Mouse (Mus musculus): ENCODE measurements around the gene Stmn1. TPM values are rescaled to one million over a fixed set of nuclear protein-coding genes. Genes with fewer than 3 reads are reported as not detected.
"Not testable (repeated sequence)": the region's sequence is repeated elsewhere in the genome, so short reads cannot be mapped to it uniquely, and the experiment has no call there.

Stmn1 gene
- polyA plus RNA-seq, 1 experiment = 2,202 TPM

DNA sequence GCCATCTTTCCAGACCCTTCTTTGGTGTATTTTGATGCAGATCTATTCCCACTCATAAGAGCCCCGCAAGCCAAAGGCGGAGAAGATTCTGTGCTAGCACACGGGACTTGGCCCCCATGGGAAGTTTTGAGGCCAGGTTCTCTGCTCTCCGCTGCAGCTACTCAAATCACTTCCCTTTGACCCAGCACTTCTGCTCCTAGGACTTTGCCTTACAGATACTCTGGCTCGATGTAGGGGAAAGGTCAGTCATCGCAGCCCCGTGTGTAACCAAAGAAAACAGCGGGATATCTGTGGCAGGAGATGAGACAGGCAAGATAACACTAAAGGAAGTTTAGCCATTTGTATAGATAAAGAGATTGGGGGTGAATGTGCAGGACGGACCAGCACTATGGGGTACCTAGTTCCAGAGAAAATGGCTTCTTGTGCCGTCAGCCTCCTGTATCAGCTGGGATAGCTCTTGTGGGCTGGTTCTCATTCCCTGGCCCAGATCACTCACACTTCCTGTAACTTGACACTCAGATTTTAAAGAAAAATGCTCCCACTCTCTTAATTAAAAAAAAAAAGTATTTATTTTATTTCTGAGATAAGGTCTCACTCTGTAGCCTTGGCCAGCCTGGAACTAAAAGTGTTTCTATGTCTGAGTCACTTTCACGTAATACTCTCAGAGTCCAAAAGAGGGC, 22.0 kb downstream of the Stmn1 start:
- no peak for TF ChIP-seq CTCF (IDR thresholded peaks at IDR 0.05; ENCODE audit: borderline replicate concordance, extremely low read depth, insufficient read depth, insufficient read length)
- TF ChIP-seq POLR2A (IDR thresholded peaks at IDR 0.05; ENCODE audit: borderline replicate concordance, extremely low read depth, insufficient read depth, insufficient read length, poor library complexity, severe bottlenecking) = no peak
- DNase-seq (ENCODE audit: low read depth) = no peak

DNA sequence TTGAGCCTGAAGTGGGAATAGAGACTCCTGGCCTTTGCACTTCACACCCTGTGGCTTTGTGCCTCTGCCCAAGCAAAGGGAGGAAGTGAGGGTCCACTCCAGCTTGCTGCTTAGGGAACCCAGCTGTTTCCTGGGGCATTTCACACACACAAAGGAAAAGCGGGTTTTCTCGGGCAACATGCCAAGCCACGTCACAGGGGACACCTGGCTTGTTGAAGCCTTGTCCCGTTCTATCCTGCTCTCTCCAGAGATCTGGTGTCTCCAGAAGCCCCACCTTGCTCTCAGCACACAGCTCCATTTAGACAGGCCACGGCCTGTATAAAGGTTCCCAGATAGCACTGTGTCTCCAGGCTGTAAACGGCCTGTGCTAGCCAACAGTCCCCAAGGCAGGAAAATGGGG, 23.6 kb downstream of the Stmn1 start:
- peak; percentile 31 for DNase-seq (ENCODE audit: low read depth)

DNA sequence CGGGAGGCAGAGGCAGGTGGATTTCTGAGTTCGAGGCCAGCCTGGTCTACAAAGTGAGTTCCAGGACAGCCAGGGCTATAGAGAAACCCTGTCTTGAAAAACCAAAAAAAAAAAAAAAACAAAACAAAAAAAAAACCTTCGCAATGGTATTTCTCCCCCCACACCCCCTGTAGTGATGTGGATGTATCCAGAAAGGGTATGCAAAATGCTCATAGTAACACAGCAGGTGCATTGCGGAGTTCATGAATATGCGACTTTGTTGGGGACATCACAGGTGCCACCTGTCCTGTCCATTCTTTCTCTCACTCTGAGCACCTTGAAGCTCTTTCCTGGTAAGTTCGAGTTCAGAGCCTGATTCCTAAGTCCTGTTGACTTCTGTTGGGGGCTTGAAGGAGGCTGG, 26.0 kb downstream of the Stmn1 start:
- DNase-seq (ENCODE audit: low read depth) = not testable (repeated sequence)

More for the DNA sequence above, 23.6 kb downstream of the Stmn1 start:
- TF ChIP-seq CTCF (IDR thresholded peaks at IDR 0.05; ENCODE audit: borderline replicate concordance, extremely low read depth, insufficient read depth, insufficient read length) = no peak
- no peak for TF ChIP-seq POLR2A (IDR thresholded peaks at IDR 0.05; ENCODE audit: borderline replicate concordance, extremely low read depth, insufficient read depth, insufficient read length, poor library complexity, severe bottlenecking)

DNA sequence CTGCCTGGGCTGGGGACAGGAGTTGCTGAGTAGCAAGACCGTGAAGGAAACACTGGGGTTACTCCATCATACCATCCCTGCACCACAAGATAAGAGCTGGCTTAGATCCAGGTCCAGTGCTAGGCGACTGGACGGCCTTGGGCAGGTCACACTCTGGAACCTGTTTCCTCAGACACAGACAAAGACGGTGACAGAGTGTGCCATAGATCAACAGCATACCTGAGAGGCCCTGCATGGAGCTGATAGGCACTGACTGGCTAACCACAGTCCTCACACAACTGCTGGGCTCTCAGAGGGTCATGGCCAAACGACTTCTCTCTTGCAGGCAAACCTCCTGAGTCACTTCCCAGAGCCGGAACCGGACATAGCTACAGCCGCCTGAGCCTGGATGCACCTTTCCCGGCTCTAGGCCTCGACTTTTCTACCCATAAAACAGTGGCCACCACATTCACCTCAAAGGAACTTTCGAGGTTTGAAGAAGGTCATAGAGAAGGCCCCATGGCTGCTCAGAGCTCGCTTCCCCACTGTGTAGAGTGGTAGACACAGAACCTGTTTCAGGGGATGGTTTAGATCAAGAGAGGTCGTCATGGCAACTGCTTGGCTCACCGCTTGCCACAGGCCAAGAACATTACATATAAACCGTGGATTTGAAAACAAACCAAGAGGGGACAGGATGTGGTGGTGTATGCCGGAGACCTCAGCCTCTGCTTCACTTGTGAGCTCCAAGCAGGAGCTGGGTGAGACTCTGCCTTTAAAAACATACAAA, 26.8 kb downstream of the Stmn1 start:
- no peak for TF ChIP-seq POLR2A (IDR thresholded peaks at IDR 0.05; ENCODE audit: borderline replicate concordance, extremely low read depth, insufficient read depth, insufficient read length, poor library complexity, severe bottlenecking)
- no peak for TF ChIP-seq CTCF (IDR thresholded peaks at IDR 0.05; ENCODE audit: borderline replicate concordance, extremely low read depth, insufficient read depth, insufficient read length)
- peak; percentile 69 for DNase-seq (ENCODE audit: low read depth)

DNA sequence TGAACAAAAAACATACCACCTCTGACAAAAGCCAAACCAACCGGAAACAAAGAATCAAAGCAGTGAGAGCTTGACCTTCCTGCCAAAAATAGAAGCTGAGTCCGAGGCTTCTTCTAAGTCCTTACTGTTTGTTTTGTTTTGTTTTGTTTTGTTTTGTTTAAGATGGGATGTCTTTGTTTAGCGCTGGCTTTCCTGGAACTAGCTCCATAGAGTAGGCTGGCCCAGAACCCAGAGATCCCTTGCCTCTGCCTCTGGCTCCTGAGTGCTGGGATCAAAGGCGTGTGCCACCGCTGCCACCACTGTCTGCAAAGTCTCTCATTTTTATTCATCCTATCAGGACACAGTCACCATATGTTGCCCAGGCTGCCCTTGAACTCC, 27.4 kb downstream of the Stmn1 start:
- DNase-seq (ENCODE audit: low read depth) = no peak
- no peak for TF ChIP-seq CTCF (IDR thresholded peaks at IDR 0.05; ENCODE audit: borderline replicate concordance, extremely low read depth, insufficient read depth, insufficient read length)
- no peak for TF ChIP-seq POLR2A (IDR thresholded peaks at IDR 0.05; ENCODE audit: borderline replicate concordance, extremely low read depth, insufficient read depth, insufficient read length, poor library complexity, severe bottlenecking)

DNA sequence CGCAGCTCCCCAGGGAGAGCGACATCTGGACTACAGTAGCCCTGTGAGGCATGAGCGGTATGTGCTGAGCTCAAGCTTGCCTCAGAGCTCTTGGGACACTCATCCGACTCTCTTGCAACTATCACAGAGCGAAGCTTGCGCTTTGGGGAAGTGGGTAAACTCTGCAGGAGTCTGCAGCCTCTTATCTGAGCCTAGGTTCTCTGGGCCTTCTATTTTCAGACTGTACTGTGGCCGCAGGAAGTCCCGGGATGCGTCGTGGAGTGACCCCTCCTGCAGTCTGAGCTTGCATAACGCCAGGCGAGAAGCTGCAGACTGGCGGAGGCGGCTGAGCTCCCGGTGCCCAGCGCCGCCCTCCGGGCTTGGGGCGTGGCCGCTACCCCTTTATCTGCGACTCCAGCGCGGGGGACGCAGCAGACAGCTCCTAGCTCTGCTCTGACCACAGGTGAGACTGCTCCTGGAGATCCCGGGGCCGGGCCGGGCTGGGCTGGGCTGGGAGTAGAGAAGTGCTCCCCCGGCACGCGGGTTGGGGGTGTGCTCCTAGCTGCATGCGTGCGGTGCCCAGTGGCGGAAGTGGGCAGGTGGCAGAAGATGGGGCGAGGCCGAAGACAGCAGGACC, 28.6 kb downstream of the Stmn1 start, which contains the start of gene Paqr7:
TSS of gene Paqr7 (plus strand) at position 103 of the 616 bp plus-strand sequence.
- peak; percentile 67 for DNase-seq (ENCODE audit: low read depth)
- TF ChIP-seq CTCF (IDR thresholded peaks at IDR 0.05; ENCODE audit: borderline replicate concordance, extremely low read depth, insufficient read depth, insufficient read length) (no peak), POLR2A (IDR thresholded peaks at IDR 0.05; ENCODE audit: borderline replicate concordance, extremely low read depth, insufficient read depth, insufficient read length, poor library complexity, severe bottlenecking) (no peak)

DNA sequence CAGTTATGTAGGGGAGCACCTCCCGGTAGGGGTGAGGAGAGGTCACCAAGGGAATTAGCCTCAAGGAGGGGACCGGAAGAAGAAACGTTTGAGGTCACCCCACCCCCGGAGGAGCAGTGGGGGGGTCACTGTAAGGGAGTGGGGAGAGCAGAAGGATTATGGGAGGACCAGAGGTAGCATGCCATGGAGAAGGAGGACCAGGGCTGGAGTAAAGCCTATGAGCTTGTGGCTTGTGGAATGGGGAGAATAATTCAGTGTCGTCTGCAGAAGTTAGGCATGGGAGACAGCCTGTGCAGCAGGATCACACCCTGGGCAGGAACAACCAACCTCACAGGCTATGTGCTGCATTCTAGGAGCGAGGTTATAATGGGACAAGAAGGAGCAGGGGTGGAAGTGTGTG, 29.1 kb downstream of the Stmn1 start:
- peak; percentile 35 for DNase-seq (ENCODE audit: low read depth)
- TF ChIP-seq CTCF (IDR thresholded peaks at IDR 0.05; ENCODE audit: borderline replicate concordance, extremely low read depth, insufficient read depth, insufficient read length) (no peak), POLR2A (IDR thresholded peaks at IDR 0.05; ENCODE audit: borderline replicate concordance, extremely low read depth, insufficient read depth, insufficient read length, poor library complexity, severe bottlenecking) (no peak)

- TF ChIP-seq POLR2A (IDR thresholded peaks at IDR 0.05; ENCODE audit: borderline replicate concordance, extremely low read depth, insufficient read depth, insufficient read length, poor library complexity, severe bottlenecking) (no peak), CTCF (IDR thresholded peaks at IDR 0.05; ENCODE audit: borderline replicate concordance, extremely low read depth, insufficient read depth, insufficient read length) (no peak)
- peak; percentile 57 for DNase-seq (ENCODE audit: low read depth)
Observed at GRCm38 (mm10) chr4:134497986-134498731, 30.0 kb downstream of the Stmn1 start.

DNA sequence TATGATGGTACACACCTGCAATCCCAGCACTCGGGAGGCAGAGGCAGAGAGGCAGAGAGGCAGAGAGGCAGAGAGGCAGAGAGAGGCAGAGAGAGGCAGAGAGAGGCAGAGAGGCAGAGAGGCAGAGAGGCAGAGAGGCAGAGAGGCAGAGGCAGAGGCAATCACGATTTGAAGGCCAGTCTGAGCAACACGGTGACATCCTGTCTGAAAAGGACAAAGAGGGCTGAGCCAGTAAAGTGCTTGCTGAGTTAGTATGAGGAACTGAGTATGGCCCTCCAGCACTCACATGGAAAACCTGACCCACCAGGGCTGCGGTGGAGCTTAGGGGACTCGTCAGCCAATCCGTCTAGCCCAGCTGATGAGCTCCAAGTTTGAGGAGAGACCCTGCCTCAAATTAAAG, 30.9 kb downstream of the Stmn1 start:
- not testable (repeated sequence) for DNase-seq (ENCODE audit: low read depth)

GRCm38 (mm10) chr4:134501095-134501494, 33.0 kb downstream of the Stmn1 start:
- no peak for TF ChIP-seq CTCF (IDR thresholded peaks at IDR 0.05; ENCODE audit: borderline replicate concordance, extremely low read depth, insufficient read depth, insufficient read length)
- TF ChIP-seq POLR2A (IDR thresholded peaks at IDR 0.05; ENCODE audit: borderline replicate concordance, extremely low read depth, insufficient read depth, insufficient read length, poor library complexity, severe bottlenecking) = no peak

DNA sequence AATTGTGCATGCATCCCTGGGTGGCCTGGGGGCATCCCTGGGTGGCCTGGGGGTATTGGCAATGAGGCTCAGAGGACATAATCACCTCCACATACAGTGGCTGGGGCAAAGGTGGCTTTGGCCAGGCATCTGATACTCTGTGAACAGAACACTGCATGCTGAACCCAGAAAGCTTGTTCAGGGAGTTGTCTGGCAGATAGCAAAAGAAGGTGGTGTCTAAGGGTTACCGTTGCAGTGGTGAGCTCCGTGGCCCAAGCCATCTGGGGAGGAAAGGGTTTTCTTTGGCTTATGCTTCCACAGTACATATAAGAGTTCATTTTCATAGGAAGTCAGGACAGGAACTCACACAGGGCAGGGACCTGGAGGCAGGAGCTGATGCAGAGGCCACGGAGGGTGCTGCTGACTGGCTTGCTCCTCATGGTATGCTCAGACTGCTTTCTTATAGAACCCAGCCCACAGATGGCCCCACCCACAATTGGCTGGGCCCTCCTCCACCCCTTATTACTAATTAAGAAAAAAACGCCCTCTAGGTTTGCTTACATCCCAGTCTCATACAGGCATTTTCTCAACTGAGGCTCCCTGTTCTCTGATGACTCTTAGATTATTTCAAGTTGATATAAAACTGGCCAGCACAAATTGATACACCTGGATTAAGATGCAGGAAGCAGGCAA, 35.7 kb downstream of the Stmn1 start:
- TF ChIP-seq CTCF (IDR thresholded peaks at IDR 0.05; ENCODE audit: borderline replicate concordance, extremely low read depth, insufficient read depth, insufficient read length) = no peak
- no peak for TF ChIP-seq POLR2A (IDR thresholded peaks at IDR 0.05; ENCODE audit: borderline replicate concordance, extremely low read depth, insufficient read depth, insufficient read length, poor library complexity, severe bottlenecking)
- no peak for DNase-seq (ENCODE audit: low read depth)

More at GRCm38 (mm10) chr4:134501095-134501494, 33.0 kb downstream of the Stmn1 start:
- no peak for DNase-seq (ENCODE audit: low read depth)

All from brain, embryonic 14.5 days (tissue).